ENCODE assay signal across 7 mouse cellular contexts in the genomic region with DNA sequence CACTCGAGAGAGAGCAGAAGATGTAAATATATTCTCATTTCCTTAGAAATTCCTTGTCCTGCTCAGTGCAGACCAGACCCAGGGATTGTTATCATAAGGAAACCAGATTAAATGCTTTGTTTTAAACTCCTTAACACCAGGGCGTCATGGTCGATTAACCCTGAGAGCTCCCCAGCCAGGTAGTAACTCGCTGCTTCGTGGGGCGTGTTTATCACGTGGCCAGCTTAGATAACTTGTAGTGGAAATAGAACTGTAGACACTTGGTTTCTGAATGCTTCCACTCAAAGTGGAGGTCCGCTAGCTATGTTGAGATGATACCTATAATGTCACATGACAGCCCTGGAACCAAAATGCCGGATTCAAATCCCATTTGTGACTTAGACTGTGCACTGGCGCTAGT. TPM values are rescaled to one million over a fixed set of nuclear protein-coding genes. Genes with fewer than 3 reads are reported as not detected.
DNase-seq lines count a peak whose midpoint lies in the region; ATAC-seq and TF ChIP-seq lines count a peak whose summit lies in the region.

No protein-coding gene starts in this region.

- no peak for TF ChIP-seq POLR2A in thymus, adult 2 months (IDR thresholded peaks at IDR 0.05; ENCODE audit: control insufficient read depth, extremely low read depth, insufficient read depth, low read length, poor library complexity)

- no peak for ATAC-seq in lung, postnatal 0 days
- no peak for ATAC-seq in hindbrain, embryonic 12.5 days (ENCODE audit: low FRiP score)
- ATAC-seq in limb, embryonic 15.5 days (ENCODE audit: insufficient number of reproducible peaks, low FRiP score, low TSS enrichment, low read depth) = no peak
- ATAC-seq in erythroid progenitor cell, adult 5-6 weeks (replicated peaks; ENCODE audit: low FRiP score, poor library complexity, severe bottlenecking) = no peak

- H3K36me3 ChIP-seq in lung, postnatal 0 days (ENCODE audit: insufficient read depth, low read length) = peaks cover 2% of the 10 kb centered on the region; the same call in 1 of the 2 replicates
- peaks cover 34% of the 10 kb centered on the region for H3K36me3 ChIP-seq in hindbrain, embryonic 12.5 days
- peaks cover 30% of the 10 kb centered on the region for H3K36me3 ChIP-seq in limb, embryonic 15.5 days
- H3K36me3 ChIP-seq in thymus, adult 2 months (ENCODE audit: control insufficient read depth, insufficient read depth, low read length) = peaks cover 10% of the 10 kb centered on the region

- no peak for DNase-seq in lung, postnatal 0 days (ENCODE audit: low spot score)
- DNase-seq in lung, postnatal 14 days = no peak
- DNase-seq in thymus, adult 2 months = no peak
- DNase-seq in thymus, adult 18-20 months = no peak

- H3K9me3 ChIP-seq in lung, postnatal 0 days (ENCODE audit: low read length) = no peaks in the 10 kb centered on the region
- no peaks in the 10 kb centered on the region for H3K9me3 ChIP-seq in hindbrain, embryonic 12.5 days (replicated peaks)
- no peaks in the 10 kb centered on the region for H3K9me3 ChIP-seq in limb, embryonic 15.5 days

- H3K27ac ChIP-seq in lung, postnatal 0 days (ENCODE audit: low read length) = no peak overlapping the region
- H3K27ac ChIP-seq in hindbrain, embryonic 12.5 days = no peak overlapping the region
- no peak overlapping the region for H3K27ac ChIP-seq in limb, embryonic 15.5 days
- H3K27ac ChIP-seq in thymus, adult 2 months (ENCODE audit: control insufficient read depth, insufficient read depth, low read length) = no peak overlapping the region

- 53% methylated on average over 10 of the region's 10 CpGs for WGBS in lung, postnatal 0 days
- 65% methylated on average over 10 of the region's 10 CpGs for WGBS in hindbrain, embryonic 12.5 days
- WGBS in limb, embryonic 15.5 days = 71% methylated on average over 10 of the region's 10 CpGs
- 84% methylated on average over 10 of the region's 10 CpGs for WGBS in thymus, adult 2 months

- H3K4me2 ChIP-seq in lung, postnatal 0 days (replicated peaks; ENCODE audit: low read depth, low read length) = peak overlapping the region; percentile 90; the same call in 1 of the 2 replicates
- peak overlapping the region; percentile 83 for H3K4me2 ChIP-seq in hindbrain, embryonic 12.5 days (replicated peaks)
- peak overlapping the region; percentile 71 for H3K4me2 ChIP-seq in limb, embryonic 15.5 days

- H3K4me3 ChIP-seq in lung, postnatal 0 days (ENCODE audit: low read depth, low read length) = no peak overlapping the region; the same call in 1 of the 2 replicates
- H3K4me3 ChIP-seq in hindbrain, embryonic 12.5 days = peak overlapping the region; percentile 84
- peak overlapping the region; percentile 92 for H3K4me3 ChIP-seq in limb, embryonic 15.5 days
- no peak overlapping the region for H3K4me3 ChIP-seq in thymus, adult 2 months (ENCODE audit: control insufficient read depth, insufficient read depth, low read length)

- 0 out of 2 replicates have a peak overlapping the region, but pooled peaks have one; percentile 58 for H3K9ac ChIP-seq in lung, postnatal 0 days (replicated peaks; ENCODE audit: low read depth)
- peak overlapping the region; percentile 84; the same call in 1 of the 2 replicates for H3K9ac ChIP-seq in hindbrain, embryonic 12.5 days
- H3K9ac ChIP-seq in limb, embryonic 15.5 days = no peak overlapping the region

- TF ChIP-seq CTCF in lung, postnatal 0 days (IDR thresholded peaks at IDR 0.05) = no peak
- TF ChIP-seq CTCF in thymus, adult 2 months (IDR thresholded peaks at IDR 0.05; ENCODE audit: borderline replicate concordance, control insufficient read depth, extremely low read depth, insufficient read depth, low read length, poor library complexity) = no peak

- TF ChIP-seq EP300 in lung, postnatal 0 days (IDR thresholded peaks at IDR 0.05) = no peak

- H3K4me1 ChIP-seq in lung, postnatal 0 days (ENCODE audit: insufficient read depth, low read depth, low read length) = peaks cover 8% of the 10 kb centered on the region; the same call in 1 of the 2 replicates
- H3K4me1 ChIP-seq in hindbrain, embryonic 12.5 days = peaks cover 27% of the 10 kb centered on the region
- peaks cover 18% of the 10 kb centered on the region for H3K4me1 ChIP-seq in limb, embryonic 15.5 days
- H3K4me1 ChIP-seq in thymus, adult 2 months (replicated peaks; ENCODE audit: control insufficient read depth, insufficient read depth, low read length) = peaks cover 12% of the 10 kb centered on the region

- no peaks in the 10 kb centered on the region for H3K27me3 ChIP-seq in lung, postnatal 0 days (replicated peaks; ENCODE audit: insufficient read depth, low read length)
- no peaks in the 10 kb centered on the region for H3K27me3 ChIP-seq in hindbrain, embryonic 12.5 days
- no peaks in the 10 kb centered on the region for H3K27me3 ChIP-seq in limb, embryonic 15.5 days
- no peaks in the 10 kb centered on the region for H3K27me3 ChIP-seq in thymus, adult 2 months (ENCODE audit: control insufficient read depth, insufficient read depth, low read length)

RNA-seq across cellular contexts. Expression of gene Letmd1, which starts 1.2 kb away (rescaled TPM):
- polyA plus RNA-seq in lung, postnatal 0 days (2015; fragmentation: Nextera tagmentation; extraction: Ambion mirVana) = 13.0 and 13.2 TPM in 2 replicates
- 43.6 and 45.8 TPM in 2 replicates for polyA plus RNA-seq in hindbrain, embryonic 12.5 days (2016; fragmentation: Nextera tagmentation; extraction: Ambion mirVana)
- 29.6 and 30.5 TPM in 2 replicates for polyA plus RNA-seq in limb, embryonic 15.5 days (2015; fragmentation: Nextera tagmentation; extraction: Ambion mirVana)
- 4.3 and 8.8 TPM in 2 replicates for total RNA-seq in erythroid progenitor cell, adult 5-6 weeks (2015; ENCODE audit: low replicate concordance)
- 4.4 and 4.5 TPM in 2 replicates for total RNA-seq in erythroid progenitor cell, adult 5-6 weeks (2017; ENCODE audit: low replicate concordance)
- polyA plus RNA-seq in thymus, adult 2 months (2012; rRNA removed) = 83.1 and 101 TPM in 2 replicates

RNA-seq across cellular contexts. Expression of gene Csrnp2, which starts 25.3 kb away (rescaled TPM):
- 4.7 and 4.9 TPM in 2 replicates for polyA plus RNA-seq in lung, postnatal 0 days (2015; fragmentation: Nextera tagmentation; extraction: Ambion mirVana)
- 41.4 and 43.0 TPM in 2 replicates for polyA plus RNA-seq in hindbrain, embryonic 12.5 days (2016; fragmentation: Nextera tagmentation; extraction: Ambion mirVana)
- 13.6 and 15.9 TPM in 2 replicates for polyA plus RNA-seq in limb, embryonic 15.5 days (2015; fragmentation: Nextera tagmentation; extraction: Ambion mirVana)
- not detected in 2 replicates for total RNA-seq in erythroid progenitor cell, adult 5-6 weeks (2015; ENCODE audit: low replicate concordance)
- 0.26 TPM in 1 of 2 replicates, not detected in the other for total RNA-seq in erythroid progenitor cell, adult 5-6 weeks (2017; ENCODE audit: low replicate concordance)
- 8.7 and 9.6 TPM in 2 replicates for polyA plus RNA-seq in thymus, adult 2 months (2012; rRNA removed)

RNA-seq across cellular contexts. Expression of gene Slc11a2, which starts 45.2 kb away (rescaled TPM):
- polyA plus RNA-seq in lung, postnatal 0 days (2015; fragmentation: Nextera tagmentation; extraction: Ambion mirVana) = 16.1 and 19.2 TPM in 2 replicates
- polyA plus RNA-seq in hindbrain, embryonic 12.5 days (2016; fragmentation: Nextera tagmentation; extraction: Ambion mirVana) = 24.6 and 25.8 TPM in 2 replicates
- 20.6 and 21.6 TPM in 2 replicates for polyA plus RNA-seq in limb, embryonic 15.5 days (2015; fragmentation: Nextera tagmentation; extraction: Ambion mirVana)
- 119 and 142 TPM in 2 replicates for total RNA-seq in erythroid progenitor cell, adult 5-6 weeks (2015; ENCODE audit: low replicate concordance)
- total RNA-seq in erythroid progenitor cell, adult 5-6 weeks (2017; ENCODE audit: low replicate concordance) = 109 and 145 TPM in 2 replicates
- polyA plus RNA-seq in thymus, adult 2 months (2012; rRNA removed) = 46.4 and 54.1 TPM in 2 replicates

RNA-seq across cellular contexts. Expression of gene Gm5475, which starts 48.1 kb away (rescaled TPM):
- polyA plus RNA-seq in lung, postnatal 0 days (2015; fragmentation: Nextera tagmentation; extraction: Ambion mirVana) = 0.11 and 0.12 TPM in 2 replicates
- 0.12 TPM in 1 of 2 replicates, not detected in the other for polyA plus RNA-seq in hindbrain, embryonic 12.5 days (2016; fragmentation: Nextera tagmentation; extraction: Ambion mirVana)
- 0.06 TPM in 1 of 2 replicates, not detected in the other for polyA plus RNA-seq in limb, embryonic 15.5 days (2015; fragmentation: Nextera tagmentation; extraction: Ambion mirVana)
- total RNA-seq in erythroid progenitor cell, adult 5-6 weeks (2015; ENCODE audit: low replicate concordance) = not detected in 2 replicates
- total RNA-seq in erythroid progenitor cell, adult 5-6 weeks (2017; ENCODE audit: low replicate concordance) = 0.51 TPM in 1 of 2 replicates, not detected in the other
- polyA plus RNA-seq in thymus, adult 2 months (2012; rRNA removed) = 0.04 and 0.05 TPM in 2 replicates

Comparison
In these comparisons a context has a peak if more than half of its experiments do, and no peak if none do; other contexts are left out.
1. H3K4me3 ChIP-seq: peak in hindbrain, embryonic 12.5 days (single experiment) and limb, embryonic 15.5 days (single experiment); none in lung, postnatal 0 days (single experiment) and thymus, adult 2 months (single experiment).
2. Peak in every context shown above with its lines, with median percentiles within 50 percentile points of each other: H3K4me2 ChIP-seq.